Mouse (Mus musculus): ENCODE results near the gene Stard10. TPM values are rescaled to one million over a fixed set of nuclear protein-coding genes. Genes with fewer than 3 reads are reported as not detected.

The Stard10 gene
- total RNA-seq, 2 experiments from 2014 or later = 13.2 to 14.6 TPM

DNA sequence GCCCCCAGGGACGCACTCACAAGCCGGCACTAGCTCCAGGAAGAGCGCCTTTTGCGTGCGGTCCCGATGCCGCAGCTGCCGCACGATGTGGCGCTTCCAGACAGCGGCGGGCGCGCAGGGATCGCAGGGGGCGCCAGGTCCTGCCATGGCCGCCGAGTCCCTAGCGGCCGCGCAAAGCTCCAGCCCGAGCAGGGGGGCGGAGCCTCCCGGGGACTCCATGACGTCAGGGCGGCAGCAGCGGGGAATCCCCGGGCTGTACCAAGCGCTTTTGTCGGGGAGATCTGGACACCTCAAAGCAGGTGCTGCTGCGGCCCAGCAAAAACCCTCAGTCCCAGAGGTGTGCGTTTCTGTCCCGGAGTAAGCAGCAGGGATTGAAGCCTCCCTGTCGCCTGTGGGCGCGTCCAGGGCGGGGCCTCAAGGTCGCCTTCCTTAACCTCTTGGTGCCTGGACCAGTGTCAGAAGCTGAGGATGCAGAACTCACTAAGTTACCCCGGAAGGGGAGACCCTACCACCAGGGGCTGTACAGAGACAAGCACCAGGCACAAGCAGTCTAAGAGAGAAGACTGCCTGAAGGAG is 14.9 kb upstream of the Stard10 start, which contains the start of gene Atg16l2:
Gene Atg16l2, minus strand, starts transcription at position 371 of the 576 bp plus-strand sequence.
- peak; percentile 86 for DNase-seq
- intact Hi-C loops (cut with DNase I) = no loop called here

DNA sequence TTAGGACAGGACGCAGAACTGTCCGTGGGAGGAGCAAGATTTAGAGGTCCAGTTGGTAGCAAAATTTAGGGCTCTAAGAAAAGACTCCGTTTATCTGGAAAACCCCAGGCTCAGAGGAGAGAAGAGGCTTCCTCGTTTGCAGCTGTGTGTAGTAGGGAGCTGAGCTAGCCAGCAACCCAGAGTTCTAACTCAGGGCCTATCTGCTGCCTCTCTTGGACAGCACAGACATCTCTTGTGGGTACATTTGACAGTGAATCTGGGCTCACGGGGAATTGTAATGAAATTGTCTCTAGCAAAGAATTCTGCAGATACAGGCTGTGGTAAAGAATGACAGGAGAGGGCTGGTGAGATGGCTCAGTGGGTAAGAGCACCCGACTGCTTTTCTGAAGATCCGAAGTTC is 14.2 kb upstream of the Stard10 start:
- intact Hi-C loops (cut with DNase I) = no loop called here
- no peak for DNase-seq

DNA sequence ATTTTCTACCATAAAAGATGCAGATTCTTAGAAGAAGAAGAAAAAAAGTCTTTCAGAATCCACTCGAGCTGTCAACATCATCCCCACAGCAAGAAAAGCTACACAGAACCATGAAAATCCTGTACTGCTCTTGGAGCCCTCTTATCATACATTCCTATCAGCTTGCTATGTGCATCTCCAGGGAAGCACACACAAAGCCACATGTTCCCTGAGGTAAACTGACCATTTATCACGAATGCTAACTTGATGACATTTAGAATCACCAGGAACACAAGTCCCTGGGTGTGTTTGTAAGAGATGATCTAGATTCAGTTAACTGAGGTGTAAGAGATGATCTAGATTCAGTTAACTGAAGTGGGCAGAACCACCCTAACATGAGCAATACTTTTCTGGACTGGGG is 10.0 kb upstream of the Stard10 start:
- DNase-seq = no peak
- intact Hi-C loops (cut with DNase I) = no loop called here

DNA sequence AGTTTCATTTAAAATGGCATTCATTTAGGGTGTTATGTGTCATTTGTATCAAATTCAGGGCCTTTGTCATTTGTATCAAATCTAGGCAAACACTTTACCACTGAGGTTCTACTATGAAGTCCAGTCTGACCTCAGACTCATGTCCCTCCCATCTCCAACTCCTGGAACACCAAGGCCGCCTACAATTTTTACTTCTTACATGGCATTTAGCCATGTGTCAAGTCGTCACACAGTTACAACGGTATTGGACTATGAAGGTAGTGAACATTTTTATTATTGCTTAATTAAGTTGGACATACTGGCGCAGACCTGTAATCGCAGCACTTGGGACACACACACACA is 6.9 kb upstream of the Stard10 start:
- intact Hi-C loops (cut with DNase I) = loop anchor here (5.0 kb wide), 1 partner anchor 62 kb away; no protein-coding TSS in a partner anchor
- DNase-seq = no peak

DNA sequence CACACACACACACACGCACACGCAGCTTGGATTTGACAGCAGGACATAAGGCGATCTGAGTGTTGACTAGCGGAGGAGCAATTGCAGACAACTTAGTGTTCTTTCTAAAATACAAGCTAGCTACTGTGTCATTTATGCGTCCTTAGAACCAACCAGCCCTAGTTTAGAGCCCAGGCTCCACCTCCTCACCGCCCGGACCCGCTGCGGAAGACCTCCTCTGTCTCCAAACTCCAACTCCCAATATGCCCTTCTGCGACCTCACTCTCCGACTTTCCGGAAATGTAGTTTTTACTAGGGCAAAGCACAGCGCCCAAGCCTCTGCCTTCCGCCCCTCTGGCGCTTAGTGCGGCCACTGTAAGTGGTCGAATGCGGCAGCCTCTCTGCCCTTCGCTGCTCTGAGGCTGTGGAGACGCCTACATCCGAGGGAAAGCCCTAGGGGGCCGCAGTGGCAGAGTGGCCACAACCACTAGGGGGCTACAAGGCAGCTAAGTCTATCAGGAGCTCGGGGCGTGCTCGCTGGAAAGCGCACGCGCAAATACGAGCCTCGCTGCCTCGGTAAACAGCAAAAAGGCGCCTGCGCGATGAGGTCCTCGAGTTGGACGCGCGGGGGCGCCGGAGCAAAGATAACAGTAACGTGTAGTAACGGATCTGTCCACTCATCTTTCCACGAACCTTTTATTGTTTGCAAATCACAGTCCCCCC is 6.4 kb upstream of the Stard10 start:
- peak; percentile 99 for DNase-seq
- intact Hi-C loops (cut with DNase I) = loop anchor here (5.0 kb wide), 1 partner anchor 62 kb away; no protein-coding TSS in a partner anchor

DNA sequence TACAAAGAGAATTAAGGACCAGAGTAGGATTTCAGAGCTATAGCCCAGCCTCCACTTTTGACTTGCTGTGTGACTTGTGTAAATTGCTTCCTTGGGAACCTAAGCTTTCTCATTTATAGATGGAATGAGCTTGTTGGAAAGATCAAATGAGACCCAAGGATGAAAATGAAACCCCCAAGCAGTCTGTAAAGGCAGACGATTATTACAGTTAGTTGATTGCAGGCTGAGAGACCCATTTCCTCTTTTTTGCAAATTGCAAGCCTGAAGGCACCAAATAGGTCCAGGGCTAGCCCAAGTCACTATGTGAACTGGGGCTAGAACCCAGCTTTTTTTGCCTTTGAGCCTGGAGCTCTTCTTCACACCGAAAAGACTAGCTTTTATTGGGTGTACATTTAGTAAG is 5.8 kb upstream of the Stard10 start:
- intact Hi-C loops (cut with DNase I) = loop anchor here (5.0 kb wide), 1 partner anchor 61 kb away; no protein-coding TSS in a partner anchor
- no peak for DNase-seq

DNA sequence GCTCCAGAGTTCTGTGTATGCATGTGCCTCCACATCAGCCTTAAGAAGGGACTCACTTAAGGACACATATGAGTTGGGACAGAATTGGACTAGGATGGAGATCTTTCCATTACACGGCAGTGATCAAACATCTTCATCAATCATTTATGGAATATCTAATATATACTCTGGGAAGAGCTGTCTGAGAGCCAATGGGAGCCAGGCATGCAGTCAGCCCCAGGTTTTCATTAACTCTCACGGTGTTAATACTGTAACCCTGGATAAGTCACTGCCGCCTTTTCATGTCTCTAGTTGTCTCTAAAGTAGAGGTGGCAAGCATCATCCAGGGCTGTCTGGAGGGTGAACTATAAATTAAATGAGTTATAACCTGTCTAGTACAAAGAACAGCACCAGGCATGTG is 3.9 kb upstream of the Stard10 start:
- intact Hi-C loops (cut with DNase I) = loop anchor here (5.0 kb wide), 1 partner anchor 59 kb away; no protein-coding TSS in a partner anchor
- no peak for DNase-seq

DNA sequence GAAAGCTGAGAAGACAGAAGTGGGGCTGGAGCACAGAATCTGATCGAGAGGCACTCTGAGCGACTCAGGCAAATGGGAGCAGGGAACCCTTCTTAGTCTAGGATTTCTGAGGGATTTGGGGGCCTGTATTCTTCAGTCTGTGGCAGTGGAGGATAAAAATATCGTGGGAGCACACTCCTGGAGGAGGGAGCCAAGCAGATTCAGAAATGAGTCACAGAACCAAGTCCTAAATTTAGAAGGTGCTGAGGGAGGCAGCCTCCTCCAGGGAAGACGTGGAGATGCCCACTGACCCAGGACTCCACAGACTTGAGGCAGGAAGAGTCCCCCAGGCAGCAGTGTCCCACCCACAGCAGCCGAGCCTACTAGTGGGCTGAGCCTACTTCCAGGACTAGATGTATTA is 2.5 kb upstream of the Stard10 start:
- intact Hi-C loops (cut with DNase I) = loop anchor here (5.0 kb wide), 1 partner anchor 58 kb away; no protein-coding TSS in a partner anchor
- DNase-seq = no peak

DNA sequence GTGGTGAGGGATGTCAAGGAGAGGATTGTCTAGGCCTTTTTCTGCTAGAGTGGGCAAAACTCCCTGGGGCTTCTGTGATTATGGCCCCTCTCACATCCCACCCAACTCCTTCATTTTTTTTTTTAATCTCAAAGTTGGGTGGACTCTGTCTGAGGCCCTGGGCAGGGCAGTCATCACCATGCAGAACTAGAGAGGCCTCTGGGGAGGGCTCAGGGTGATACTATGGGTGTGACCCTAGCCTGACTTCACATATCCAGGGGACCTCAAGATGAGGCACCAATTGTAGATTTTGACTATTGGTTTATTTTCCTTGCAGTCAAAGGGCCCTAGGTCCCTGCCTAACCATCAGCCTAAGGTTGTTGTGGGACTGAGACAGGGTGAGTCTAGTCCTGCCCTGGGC is 1.2 kb upstream of the Stard10 start:
- intact Hi-C loops (cut with DNase I) = no loop called here
- no peak for DNase-seq

DNA sequence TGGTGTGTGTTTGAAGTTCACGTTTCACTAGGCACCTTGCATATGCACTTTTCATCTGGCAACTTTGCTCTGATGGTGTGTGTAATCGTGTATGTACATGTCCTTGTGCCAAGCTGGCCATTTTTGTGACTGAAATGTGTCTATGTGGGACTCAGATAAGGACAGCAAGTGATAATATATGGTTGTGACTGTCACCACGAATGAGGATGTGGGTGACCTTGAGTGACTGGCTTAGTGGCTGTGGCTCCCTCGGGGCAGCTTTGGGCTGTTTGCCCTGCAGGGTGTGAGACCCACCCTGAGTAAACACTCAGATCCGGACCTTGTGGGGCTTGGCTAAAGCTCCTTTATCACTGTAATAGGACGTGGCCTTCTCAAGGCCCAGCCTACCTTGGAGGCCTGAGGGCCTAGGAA is 290 bp upstream of the Stard10 start:
- DNase-seq = no peak
- intact Hi-C loops (cut with DNase I) = no loop called here

DNA sequence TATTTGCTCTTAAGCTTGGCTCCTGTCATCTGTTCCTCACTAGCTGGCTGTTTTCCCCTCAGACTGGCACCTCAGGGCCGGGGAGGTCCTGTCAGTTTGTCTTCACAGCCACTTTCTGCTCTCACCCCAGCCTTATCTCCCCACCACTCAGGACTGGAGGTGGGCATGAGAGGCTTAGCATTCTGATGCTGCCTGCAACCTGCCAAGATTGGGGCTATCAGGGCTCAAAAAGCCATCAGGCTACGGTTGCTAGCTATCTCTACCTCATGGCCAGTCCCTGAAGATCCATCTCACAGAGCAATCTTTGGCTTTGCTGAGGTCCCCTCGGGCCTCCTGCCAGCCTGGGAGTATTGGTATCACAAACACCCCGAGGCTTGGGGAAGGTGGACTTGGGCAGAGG is 2.0 kb downstream of the Stard10 start:
- intact Hi-C loops (cut with DNase I) = no loop called here

DNA sequence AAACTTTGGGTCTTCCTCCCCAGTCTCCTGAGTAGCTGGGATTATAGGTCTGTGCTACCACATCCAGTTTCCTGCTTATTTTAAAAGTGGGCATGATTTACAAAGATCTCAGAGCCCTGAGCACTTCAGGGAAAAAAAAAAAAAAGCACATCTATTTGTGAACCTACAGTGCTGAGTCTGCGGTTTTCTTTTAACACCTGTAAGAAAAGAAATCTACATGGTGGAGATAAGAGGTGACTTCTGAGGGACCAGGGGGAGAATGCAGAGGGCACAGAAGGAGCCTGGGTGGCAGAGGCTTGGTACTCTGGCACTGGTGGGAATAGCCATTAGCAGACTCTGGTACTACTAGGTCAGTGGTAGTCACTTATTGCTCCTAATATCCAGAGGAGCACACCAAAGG is 2.9 kb downstream of the Stard10 start:
- DNase-seq = no peak
- intact Hi-C loops (cut with DNase I) = no loop called here

More for the DNA sequence above, 2.0 kb downstream of the Stard10 start:
- DNase-seq = no peak

DNA sequence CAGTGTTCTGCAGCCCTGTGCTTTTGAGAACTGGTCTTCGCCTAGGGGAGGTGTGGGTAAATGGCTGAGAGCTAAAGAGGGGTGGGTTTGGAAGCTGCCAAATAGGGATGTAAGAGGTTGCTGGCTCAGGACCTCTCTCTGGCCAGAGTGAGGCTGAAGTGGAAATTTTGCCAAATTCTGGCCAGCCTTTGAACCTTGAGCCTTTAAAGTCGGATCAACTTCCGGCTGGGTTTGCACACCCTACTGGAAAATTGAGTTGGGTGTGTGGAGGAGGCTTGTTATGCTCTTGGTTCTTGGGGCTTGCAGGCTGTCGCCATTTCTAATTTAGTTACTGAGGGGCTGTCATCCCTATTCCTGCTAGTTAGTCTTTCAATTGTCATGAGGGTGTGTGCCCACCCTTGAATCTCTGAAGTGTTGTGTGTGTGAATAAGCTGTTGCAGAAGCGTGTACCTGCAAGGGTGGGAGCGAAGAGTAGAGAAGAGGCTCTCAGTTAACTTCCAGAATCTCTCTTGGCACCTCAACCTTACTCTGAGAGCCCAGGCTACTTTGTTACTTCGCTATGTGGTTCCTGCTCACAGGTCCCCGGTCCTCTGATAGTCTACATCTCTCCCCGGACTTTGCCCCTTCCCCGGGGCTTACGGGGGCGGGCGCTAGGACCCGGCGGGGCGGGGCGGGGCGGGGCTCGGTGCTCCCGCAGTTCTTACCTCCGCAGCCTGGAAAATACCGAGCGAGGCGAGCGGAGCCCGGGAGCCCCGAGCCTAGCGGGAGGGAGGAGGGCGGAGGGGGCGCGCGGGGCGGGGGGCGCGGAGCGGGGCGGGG is 3.7 kb downstream of the Stard10 start:
- peak; percentile 34 for DNase-seq

DNA sequence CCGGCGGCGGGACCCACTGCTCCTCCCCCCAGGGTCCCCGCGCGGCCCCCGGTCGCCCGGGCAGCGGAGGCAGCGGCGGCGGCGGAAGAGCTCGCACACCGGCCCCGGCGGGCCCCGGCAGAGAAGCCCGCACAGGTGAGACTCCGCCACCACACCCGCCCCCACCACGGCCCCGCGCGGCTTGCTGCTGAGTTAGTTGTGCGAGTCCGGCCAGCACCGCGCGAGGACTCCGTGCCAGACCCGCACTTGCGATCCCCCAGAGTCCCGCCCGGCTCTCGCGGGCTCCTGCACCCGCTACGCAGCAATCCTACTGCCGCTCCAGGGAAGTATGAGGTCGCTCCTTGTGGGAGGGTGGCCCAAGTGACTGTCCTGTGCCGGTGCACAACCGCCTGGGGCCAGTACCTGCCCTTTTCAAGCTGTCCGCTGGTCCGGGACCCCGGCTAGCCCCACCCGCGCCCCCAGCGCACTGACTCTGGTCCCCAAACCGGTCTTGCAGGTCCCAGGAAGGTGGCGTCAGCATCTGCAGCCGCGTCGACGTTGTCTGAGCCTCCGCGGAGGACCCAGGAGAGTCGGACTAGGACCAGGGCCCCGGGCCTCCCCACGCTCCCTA is 4.4 kb downstream of the Stard10 start:
- DNase-seq = peak; percentile 34
- intact Hi-C loops (cut with DNase I) = no loop called here

More for the DNA sequence above, 3.7 kb downstream of the Stard10 start:
- intact Hi-C loops (cut with DNase I) = no loop called here

DNA sequence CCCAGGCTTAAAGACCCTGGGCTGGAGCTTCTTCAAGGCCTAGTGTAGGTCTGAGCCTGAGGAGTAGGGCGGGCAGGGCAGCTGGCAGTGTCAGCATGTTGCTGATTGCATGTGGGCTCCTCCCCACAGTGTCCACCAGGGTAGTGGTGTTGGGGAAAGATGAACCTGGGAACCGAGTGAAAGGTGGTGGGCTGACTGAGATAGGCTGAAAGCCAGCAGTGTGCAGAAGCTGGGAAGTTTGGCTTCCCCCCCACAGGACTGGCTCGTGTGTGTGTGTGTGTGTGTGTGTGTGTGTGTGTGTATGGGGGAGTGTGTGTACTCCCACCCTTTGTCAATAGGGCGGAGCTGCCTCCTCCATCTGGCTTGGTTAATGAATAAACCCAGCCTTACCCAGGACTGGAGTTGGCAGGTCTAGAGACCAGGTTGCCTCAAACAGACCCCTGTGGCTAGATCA is 6.3 kb downstream of the Stard10 start:
- intact Hi-C loops (cut with DNase I) = no loop called here
- peak; percentile 38 for DNase-seq

DNA sequence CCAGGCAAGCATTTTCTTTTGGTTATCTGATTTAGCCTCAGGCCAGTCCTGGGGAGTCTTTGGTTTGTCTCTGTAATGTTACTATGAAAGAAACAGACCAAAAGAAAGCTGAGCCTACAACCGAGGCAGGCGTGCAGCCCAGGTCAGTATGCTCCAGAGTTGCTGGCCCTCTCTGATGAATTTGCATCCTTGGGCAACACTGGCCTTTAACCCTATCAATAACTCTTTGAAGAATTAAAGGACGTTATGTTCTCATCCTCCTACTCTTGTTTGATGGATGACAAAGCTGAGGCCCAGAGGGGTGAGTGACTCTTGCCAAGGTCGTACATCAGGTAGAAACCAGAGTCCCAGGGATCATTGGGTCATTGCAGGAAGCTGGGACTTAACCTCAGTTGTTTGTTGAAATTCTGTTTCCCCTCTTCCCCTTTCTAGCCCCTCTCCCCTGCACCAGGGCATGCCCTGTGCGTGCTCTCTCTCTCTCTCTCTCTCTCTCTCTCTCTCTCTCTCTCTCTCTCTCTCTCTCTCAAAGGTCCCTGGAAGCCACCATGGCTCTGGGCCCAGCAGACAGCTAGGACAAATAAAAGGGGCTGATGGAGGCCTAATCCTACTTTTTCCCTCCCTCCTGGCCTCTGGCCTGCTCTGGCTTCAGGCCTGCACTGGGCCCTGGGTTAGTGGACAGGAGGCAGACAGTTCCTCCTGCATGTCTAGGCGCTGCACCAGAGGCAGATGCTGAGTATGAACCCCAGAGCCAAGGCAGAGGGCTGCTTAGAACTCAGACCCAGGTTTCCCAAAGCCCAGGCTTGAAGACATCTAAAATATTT is 7.5 kb downstream of the Stard10 start:
- DNase-seq = peak; percentile 75
- intact Hi-C loops (cut with DNase I) = no loop called here

DNA sequence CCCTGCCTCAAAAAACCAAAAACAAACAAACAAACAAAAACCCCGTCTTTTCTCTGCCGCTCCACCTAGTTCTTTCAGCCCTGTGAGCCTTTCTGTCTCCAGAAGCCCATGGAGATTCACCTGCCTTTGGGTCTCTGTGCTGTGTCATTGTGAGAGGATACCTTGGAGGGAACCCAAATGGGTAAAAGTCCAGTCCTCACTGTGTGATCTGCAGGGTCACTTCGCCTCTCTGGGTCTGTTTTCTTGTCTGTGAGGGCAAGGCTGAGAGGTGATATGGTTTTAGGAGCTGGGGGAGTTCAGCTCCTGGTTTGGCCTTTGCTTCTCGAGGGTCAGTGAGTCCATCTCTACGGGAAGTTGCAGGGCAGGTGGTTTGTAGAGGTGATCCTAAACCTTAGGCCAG is 9.1 kb downstream of the Stard10 start:
- no peak for DNase-seq
- intact Hi-C loops (cut with DNase I) = no loop called here

DNA sequence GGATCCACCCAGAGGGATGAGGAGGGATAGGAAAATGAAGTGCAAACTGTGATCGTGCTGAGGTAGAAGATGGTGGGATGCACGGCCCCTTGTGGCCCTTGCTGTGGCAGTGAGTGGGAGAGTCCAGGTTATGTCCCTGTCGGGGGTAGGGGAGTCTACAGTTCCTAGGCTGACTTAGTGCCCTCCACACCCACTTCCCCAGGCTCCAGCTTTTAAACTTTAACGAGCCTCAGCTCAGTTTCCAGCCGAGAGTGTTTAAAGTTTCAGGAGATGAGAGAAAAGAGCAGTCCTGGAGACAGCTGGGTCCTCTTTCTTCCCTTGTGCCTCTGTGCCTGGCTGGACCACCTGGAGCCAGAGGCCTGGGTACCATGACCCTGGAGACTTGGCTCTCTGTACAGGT is 10.4 kb downstream of the Stard10 start:
- intact Hi-C loops (cut with DNase I) = no loop called here
- no peak for DNase-seq

DNA sequence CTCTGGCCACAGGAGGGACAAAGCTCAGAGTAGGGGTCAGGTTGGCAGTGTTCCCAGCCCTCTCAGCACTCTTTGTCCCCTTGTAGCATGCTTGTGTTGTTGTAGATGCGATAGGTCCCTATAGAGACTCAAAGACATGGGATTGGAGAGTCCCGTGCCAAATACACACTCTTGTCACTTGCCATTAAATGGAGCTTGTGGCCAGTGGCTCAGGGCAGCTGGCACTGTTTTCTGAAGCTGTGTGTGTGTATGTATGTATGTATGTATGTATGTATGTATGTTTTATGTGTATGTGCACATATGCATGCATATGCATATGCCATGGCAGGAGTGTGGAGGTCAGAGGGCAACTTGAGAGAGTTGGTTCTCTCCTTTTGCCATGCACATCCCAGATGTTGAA is 10.9 kb downstream of the Stard10 start:
- DNase-seq = no peak
- intact Hi-C loops (cut with DNase I) = no loop called here

DNA sequence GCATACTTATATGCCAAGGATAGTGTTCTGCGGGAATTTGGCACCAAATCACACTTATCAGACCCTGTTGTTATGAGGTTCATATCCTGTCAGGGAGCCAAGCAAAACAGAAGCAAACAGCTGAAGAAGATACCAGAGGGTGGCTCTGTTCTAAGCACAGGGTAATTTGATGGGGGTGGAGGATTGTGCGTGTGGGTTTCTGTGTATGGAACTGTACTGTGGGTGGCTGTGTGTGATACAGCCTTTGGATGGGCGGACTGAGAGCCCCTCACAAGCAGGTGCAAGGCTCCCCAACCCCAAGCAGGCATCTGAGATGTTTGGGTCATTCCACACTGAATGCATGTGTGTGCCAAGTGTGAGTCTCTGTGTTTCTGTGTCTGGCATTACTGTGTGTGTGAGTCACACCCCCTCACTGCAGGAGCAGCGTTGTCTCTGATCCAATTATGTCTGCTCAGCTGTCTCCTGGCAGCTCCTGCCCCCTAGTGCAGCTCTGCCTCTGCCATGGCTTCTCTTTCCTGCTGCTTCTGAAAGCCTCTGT is 11.8 kb downstream of the Stard10 start:
- intact Hi-C loops (cut with DNase I) = no loop called here
- peak; percentile 66 for DNase-seq

All from left cerebral cortex, postnatal 4 days (tissue).